Mouse (Mus musculus): ENCODE measurements around the gene Armc6. TPM values are rescaled to one million over a fixed set of nuclear protein-coding genes. Genes with fewer than 3 reads are reported as not detected.

Armc6 gene
- total RNA-seq (2015; ENCODE audit: low replicate concordance), result 15.1 and 26.4 TPM in 2 replicates
- total RNA-seq (2017; ENCODE audit: low replicate concordance), result 5.1 TPM in 1 of 2 replicates, not detected in the other

DNA sequence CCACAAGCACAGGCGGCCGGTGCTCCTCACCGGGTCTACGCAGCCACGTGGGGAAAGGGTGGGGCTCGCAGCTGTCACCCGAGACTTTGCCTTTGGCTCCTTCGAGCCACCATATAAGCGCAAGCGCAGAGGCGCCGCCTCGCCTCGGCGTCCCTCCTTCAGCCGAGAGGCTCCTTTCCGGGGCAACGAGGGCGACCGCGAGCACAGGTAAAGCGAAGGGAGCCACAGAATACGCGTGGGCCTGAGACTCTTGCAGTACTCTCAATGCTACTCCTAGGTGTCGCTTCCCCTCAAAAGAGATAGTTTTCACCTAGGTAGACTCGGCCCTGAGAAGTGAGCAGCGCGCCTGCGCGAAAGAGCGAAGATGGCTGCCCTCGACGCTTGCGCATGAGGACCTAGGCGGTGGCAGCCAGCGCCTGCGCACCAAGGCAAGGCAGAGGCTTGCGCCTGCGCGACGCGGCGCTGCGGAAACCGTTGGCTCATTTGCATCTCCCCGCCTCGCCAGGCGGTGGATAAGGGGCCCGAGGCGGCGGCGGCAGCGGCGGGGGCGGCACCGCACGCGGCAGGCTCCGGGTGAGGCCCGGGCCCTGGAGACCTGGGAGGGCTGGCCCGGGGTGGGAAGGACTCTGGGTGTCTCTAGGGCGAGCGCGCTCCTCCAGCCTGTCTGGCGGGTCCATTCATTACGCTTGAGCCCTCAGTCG, at the start of gene Armc6, which contains the start of gene Sugp2:
TSS of gene Armc6 (minus strand) at position 387 of the 701 bp plus-strand sequence.
TSS of gene Sugp2 (plus strand) at position 147 of the 701 bp plus-strand sequence.
- peak; percentile 93 for ATAC-seq (replicated peaks; ENCODE audit: low FRiP score, poor library complexity, severe bottlenecking)

DNA sequence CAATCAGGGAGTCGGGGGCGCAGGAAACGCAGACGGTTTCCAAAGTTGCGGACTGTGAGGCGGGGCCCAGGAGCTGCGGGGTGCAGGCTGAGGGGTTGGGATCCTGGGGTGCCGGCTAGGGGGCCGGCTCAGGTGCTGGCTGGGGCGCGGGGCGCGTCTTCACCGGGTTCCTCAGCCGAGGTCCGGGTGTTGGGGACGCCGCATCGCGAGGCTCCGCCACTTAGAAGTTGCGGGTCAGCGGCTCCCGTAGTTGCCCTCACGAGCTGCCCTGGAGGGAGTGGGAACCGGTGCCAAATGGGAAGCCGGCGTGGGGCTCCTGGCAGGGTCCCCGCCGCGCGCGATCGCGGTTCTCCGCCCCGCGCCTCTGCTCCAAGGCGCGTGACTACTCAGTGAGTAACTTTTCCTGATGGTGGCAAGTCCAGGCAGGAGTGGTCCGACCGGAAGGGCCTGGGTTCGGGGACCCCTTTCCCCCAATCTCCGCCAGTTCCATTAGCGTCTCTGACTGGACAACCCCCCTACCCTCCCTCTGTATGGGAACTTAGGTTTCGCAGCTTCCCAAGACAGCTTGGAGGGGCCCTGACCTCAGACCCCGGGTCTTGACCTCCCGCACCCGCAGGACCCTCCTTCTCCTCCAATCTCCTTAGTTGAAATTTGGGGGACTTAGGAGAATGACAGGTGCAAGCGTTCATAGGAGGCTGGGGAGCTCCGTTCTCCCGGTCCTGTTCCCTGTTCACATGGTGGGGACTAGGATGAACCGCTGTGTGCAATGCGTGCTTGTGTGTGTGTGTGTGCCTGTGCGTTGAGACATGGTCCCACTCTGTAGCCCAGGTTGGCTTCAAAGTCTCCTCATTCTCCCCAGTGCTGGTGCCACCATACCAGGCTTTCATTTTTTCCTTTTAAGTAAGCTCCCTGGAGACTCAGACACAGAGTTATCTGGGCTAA, 49.1 kb upstream of the Armc6 start:
- no peak for ATAC-seq (replicated peaks; ENCODE audit: low FRiP score, poor library complexity, severe bottlenecking)

DNA sequence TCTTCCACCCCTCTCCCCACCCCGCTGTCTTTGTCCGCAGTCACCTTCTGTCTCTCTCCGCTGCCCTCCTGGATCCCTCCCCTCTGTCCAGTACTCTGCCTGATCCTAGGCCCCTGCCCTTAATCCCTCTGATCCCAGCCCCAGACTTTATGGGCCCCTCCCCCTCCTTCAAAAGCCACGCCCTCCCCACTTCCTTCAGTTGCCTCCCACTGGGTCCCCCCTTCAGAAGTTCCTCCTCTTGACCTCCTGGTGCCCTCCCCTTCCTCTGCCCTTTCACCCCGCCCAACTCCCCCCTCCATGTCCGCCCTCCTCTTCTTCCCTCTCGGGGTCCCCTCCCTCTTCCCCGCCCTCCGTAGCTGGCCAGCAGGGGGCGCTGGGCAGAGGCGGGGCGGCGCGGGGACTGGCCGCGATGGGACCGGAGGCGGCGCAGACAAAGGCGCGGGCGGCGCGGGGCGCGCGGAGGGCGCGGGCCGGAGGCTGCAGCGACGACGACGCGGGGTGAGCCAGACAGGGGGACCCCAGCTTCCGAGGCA, 48.4 kb upstream of the Armc6 start, which contains the start of gene Homer3:
TSS of gene Homer3 (plus strand) at position 225 of the 533 bp plus-strand sequence.
- no peak for ATAC-seq (replicated peaks; ENCODE audit: low FRiP score, poor library complexity, severe bottlenecking)

DNA sequence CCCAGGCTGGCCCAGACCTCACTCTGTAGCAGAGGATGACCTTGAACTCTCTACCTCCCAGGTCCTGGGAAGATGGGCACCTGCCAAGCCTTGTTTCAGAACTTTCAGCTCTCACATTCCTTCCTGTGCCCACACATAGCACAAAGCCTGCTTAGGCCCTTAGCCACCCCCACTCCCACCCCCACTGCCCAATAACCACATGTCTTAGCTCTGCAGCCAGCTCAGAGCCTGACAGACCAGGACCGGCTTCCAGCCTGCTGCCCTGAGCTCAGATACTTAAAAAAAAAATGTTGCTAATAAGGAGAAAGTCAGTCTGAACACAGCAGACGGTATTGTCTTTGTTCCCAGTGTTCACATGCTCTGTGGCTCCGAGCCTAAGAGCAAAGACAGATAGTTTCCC, 46.7 kb upstream of the Armc6 start:
- no peak for ATAC-seq (replicated peaks; ENCODE audit: low FRiP score, poor library complexity, severe bottlenecking)

DNA sequence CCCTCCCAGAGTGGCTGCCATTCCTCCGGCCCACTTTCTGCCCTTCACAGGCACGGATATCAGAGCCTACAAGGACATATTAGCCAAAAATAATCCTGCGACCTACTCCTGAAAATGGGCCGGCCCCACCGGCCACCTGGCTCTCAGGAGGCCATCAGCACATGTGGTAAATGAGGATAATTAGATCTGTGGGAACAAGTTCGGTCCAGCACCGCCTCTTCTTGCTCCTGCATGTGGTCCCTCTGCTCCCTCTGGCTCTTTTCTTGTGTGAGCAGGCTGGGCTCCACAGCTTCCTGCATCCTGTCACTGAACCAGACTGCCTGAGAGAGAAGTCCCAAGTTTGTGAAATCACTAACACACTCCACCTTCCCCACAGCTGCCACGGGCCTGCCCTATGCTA, 45.0 kb upstream of the Armc6 start:
- ATAC-seq (replicated peaks; ENCODE audit: low FRiP score, poor library complexity, severe bottlenecking), result no peak

DNA sequence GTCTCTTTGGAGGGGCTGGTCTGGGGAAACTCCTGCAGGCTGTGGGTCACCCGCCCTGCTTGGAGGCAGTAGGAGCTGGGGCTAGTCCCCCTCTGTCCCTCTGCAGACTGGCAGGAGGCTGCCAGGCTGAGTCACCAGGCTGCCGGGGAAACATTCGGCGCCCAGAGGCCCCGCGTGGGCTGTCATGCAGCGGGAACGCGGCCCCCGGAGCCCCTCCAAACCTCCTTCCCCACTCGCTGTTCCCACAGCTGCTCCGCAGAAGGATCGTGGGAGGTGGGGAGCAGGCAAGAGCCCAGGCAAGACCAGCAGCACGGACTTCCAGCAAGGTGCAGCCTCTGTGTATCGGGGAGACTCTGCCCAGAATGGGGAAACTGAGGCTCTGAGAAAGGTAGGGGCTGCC, 43.9 kb upstream of the Armc6 start:
- ATAC-seq (replicated peaks; ENCODE audit: low FRiP score, poor library complexity, severe bottlenecking), result no peak

DNA sequence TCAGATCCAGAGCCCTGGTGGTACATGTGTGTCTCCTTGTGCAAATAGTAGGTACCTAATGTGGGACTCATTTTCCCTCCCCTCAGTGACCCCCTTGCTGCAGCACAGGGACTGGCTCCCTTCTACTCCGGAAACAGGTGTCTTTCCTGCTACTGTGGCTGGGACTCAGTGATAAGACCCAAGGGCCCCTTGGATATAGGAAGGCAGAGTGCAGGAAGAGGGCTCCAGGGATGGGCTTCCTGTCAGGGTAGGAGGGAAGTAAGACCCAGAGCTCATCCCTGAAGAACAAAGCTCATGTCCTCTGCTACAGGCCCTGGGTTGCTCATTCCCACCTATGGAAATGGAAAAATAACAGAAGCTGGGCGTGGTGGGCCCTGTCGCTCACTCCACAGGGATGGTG, 42.2 kb upstream of the Armc6 start:
- ATAC-seq (replicated peaks; ENCODE audit: low FRiP score, poor library complexity, severe bottlenecking), result no peak

DNA sequence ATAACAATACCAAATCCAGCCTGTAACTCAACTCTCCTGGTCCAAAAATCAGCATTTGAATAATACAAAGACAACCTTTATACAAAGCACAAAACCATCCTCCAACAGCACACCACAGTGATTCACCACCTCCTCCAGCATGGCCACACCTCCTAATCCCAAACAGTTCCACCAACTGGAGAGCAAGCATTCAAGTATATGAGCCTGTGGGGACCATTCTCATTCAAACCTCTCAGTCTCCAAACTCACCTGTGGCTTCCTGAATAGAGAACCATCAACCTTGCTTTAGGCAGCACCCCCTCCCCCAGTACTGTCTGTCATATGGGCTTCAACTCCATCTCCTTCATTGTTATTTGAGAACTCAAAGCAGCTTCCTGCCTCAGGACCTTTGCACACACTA, 40.1 kb upstream of the Armc6 start:
- no peak for ATAC-seq (replicated peaks; ENCODE audit: low FRiP score, poor library complexity, severe bottlenecking)

DNA sequence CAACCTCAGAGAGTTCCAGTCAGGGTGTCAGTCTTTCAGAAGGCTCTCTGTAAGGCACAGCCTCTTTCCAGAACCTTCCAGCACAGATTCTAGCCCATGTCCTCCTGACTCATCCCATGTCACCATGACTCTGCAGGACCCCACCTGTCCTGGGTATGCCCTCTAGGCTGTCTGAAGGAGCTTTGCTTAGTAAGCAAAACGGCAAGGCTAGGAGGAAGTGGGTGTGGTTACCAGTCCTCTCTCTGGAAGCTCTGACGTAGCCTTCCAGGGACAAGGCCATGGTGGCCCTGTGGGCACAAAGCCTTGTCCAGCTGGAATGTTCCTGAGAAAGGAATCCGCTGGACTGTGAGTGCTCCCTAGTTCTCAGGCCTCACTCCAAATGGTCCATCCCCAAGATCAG, 38.7 kb upstream of the Armc6 start:
- ATAC-seq (replicated peaks; ENCODE audit: low FRiP score, poor library complexity, severe bottlenecking), result peak; percentile 53

DNA sequence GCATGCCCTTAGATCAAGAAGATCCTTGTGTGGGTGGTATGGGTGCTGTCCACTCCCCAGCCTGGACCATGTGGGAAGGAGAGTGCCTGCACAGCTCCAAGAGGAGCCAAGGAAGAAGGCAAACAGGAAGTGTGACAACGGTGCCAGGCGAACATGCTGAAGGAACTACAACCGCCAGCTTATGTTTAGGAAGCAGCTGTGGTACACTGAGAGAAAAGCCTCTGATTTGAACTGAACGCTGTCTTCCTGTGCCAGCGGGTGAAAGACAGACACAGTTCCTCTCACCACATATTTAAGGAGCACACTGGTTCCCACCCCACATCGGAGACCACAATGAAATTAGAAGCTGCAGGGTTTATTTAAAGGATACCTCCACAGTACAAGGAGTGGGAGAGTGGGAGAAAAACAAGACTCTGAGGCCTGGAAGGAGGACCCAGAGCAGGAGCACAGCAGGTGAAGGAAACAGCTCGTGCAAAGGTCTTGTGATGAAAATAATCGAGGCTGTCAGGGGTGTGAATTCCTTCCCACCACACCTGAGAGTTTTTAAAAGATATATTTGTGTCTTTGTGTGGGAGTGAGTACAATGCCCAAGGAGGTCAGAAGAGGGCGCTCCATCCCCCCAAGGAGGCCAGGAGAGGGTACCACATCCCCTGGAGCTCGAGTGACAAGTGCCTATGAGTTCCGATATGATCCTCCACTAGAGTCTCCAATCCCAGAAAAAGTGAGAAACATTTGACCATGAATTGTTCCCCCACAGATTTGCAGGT, 34.7 kb upstream of the Armc6 start:
- ATAC-seq (replicated peaks; ENCODE audit: low FRiP score, poor library complexity, severe bottlenecking), result no peak

DNA sequence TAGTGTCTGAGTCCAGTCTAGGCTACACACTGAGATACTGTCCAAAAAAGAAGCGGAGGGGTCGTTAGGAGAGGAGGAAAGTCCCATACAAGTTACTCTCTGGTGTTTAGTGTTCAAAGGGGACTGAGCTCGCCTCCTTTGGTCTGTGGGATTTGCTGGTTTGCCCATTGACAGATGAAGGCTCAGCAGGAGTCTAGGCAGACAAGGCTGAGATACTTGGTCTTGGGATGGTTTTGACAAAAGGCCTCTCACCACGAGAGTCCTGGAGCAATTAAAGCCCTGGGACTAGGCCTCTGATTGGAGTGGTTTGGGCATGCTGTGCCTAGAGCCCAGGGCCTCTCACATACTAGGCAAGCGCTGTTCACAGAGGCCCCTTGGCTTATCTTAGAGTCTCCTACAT, 34.0 kb upstream of the Armc6 start:
- no peak for ATAC-seq (replicated peaks; ENCODE audit: low FRiP score, poor library complexity, severe bottlenecking)

DNA sequence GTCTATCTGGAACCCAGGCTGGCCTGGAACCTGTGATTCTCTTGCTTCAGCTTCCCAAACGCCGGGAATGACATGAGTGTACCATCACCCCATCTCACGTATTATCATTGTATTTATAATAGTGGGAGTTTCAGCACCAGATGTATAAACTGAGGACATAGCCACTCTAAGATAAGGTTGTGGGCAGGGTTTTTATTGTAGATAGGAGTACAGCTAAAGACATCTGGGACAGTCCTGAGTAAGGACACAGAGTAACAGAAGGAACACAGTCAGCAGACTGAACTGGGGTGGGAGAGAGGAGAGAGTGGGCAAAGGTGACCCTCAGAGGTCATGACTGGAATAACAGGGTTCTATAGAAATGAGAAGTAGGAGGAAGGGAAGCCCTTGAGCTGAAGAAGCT, 33.4 kb upstream of the Armc6 start:
- ATAC-seq (replicated peaks; ENCODE audit: low FRiP score, poor library complexity, severe bottlenecking), result no peak

DNA sequence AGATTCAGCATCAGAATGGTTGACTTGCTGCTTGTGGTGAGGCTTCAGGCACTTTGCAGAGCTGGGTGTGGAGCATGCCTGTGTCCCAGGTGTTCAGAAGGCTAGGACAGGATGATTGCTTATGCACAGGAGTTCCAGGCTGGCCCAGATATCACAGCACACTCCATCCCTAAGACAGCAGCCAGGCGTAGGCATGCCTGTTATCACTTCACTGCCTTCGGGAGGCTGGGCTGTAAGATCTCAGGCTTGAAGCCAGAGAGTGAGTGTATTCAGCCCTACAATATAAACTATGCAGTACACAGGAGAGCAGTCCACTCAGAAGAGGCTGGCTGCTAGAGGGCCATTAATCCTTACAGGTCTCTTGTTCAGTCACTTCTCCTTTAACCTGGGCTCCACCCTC, 24.8 kb upstream of the Armc6 start:
- ATAC-seq (replicated peaks; ENCODE audit: low FRiP score, poor library complexity, severe bottlenecking), result peak; percentile 76

DNA sequence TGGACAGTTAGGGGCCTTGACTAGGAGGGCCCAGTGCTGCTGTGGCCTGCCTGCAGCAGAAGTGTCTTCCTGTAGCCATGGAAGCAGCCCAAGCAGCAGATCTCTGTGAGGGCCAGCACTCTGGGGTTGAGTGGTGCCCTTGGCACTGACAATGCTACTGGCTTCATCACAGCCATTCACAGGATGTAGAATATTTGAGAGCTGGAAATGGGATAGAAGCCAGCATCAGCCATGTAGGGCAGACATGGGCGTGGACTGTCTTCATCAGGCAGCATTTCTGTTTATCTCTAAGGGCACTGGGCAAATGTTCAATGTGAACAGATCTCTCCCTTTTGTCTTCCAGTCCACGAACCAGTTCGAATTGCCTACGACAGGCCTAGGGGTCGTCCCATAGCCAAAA, 24.3 kb upstream of the Armc6 start:
- peak; percentile 77 for ATAC-seq (replicated peaks; ENCODE audit: low FRiP score, poor library complexity, severe bottlenecking)

DNA sequence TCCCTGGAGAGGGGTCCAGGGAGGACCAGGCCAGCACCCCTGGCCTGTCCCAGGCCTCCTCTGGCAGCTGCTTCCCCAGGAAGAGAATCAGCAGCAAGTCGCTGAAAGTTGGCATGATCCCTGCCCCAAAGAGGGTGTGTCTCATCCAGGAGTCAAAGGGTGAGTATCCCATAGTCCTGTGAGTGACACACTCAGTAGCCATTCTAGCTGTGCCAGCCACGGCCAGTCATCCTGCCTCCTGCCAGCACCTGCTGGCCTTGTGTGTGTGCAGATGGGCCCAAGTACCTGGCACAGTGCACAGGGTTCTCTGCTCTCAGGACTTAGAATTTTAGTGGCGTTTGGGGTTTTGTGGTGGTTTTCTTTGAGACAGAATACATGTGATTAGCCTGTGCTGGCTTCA, 23.2 kb upstream of the Armc6 start:
- ATAC-seq (replicated peaks; ENCODE audit: low FRiP score, poor library complexity, severe bottlenecking), result no peak

DNA sequence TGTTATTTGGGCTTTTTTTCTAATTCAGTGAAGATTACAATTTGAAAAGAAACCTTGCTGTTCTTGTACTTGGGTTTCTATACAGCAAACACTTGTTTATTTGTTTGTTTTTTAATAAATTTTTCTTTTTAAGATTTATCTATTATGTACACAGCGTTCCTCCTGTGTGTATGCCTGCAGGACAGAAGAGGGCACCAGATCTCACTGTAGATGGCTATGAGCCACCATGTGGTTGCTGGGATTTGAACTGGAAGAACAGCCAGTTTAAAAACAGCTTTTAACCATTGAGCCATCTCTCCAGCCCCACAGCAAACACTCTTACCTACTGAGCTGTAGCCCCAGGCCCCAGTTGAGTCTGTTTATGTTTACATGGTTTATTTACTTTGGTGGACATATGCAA, 20.4 kb upstream of the Armc6 start:
- no peak for ATAC-seq (replicated peaks; ENCODE audit: low FRiP score, poor library complexity, severe bottlenecking)

DNA sequence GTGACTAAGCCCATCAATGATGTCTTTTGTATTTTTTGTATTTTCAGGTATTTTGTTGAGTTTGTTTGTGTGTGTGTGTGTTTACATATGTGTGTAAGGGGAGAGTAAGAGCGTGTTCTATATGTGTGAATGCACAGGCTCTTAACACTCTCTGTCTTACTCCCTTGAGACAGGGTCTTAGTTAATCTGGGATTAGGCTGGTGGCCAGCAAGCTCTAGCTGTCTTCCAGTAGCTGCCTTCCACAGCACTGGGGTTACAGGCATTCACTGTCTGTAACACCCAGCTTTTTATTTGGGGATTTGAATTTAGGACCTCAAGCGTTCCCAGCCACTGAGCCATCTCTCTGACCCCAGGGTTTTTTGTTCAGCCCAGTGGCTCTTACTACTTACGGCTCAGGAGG, 13.6 kb upstream of the Armc6 start:
- no peak for ATAC-seq (replicated peaks; ENCODE audit: low FRiP score, poor library complexity, severe bottlenecking)

DNA sequence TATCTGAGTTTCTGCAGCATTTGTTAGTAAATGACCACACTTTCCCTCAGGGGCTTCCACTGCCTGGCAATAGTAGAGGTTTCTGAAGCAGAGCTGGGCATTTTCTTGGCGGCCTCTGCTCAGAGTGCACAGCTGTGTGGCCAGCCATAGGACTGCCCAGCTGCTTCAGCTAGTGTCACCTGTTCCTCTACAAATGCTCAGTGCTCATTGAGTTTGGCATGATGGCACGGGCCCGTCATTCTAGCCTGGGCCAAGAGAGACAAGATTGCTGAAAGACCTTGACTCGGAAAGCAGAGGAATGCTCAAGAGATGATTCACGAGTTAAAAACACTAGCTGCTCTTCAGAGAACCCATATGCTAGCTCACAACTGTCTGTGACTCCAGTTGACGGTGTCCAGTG, 12.4 kb upstream of the Armc6 start:
- ATAC-seq (replicated peaks; ENCODE audit: low FRiP score, poor library complexity, severe bottlenecking), result no peak

DNA sequence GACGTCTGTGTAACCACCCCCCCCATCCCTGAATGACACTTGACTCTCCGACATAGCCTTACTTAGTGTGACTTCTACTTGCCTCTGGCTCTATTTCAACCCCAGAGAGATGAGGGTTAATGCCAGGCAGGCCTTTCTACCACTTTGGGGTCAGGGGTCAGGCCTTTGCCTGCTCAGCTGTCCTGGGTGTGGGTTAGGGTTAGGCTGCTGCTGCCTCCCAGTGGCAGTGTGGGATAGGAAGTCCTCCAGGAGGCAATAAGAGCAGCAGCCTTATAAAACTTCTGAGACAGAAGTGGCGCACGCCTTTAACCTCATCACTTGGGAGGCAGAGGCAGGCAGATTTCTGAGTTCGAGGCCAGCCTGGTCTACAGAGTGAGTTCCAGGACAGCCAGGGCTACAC, 6.4 kb upstream of the Armc6 start:
- ATAC-seq (replicated peaks; ENCODE audit: low FRiP score, poor library complexity, severe bottlenecking), result no peak

DNA sequence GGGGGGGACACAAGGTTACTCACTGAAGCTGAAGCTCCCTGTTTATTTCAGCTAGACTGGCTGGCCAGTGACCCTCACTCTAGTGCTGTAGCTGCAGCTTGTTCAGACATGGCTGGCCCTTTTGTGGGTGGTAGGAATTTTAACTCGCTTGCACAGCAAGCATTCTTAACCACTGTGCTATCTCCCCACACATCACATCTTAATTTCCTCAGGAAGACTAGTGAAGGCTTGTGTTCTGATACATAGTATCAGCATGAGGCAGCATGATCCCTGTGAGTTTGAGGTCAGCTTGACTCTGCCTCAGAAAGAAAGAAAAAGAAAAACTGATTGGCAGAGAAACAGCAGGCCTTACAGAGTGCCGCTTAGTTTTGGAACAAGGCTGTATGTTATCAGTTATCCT, 3.6 kb upstream of the Armc6 start:
- ATAC-seq (replicated peaks; ENCODE audit: low FRiP score, poor library complexity, severe bottlenecking), result no peak
